Comparison of ENCODE assay signal across 8 mouse cellular contexts in genomic region chr17:44734501-44735222, GRCm38 (mm10). TPM values are rescaled to one million over a fixed set of nuclear protein-coding genes. Genes with fewer than 3 reads are reported as not detected.
DNase-seq lines count a peak whose midpoint lies in the region; ATAC-seq and TF ChIP-seq lines count a peak whose summit lies in the region.

No protein-coding gene starts in this region.

- H3ac ChIP-seq in myocyte (ENCODE audit: control insufficient read depth, insufficient read length): peak overlapping the region; percentile 88

- DNase-seq in spleen, adult 12 weeks (ENCODE audit: low spot score): peak; percentile 10
- no peak for DNase-seq in spleen, postnatal 36 days (ENCODE audit: low spot score in 2 of 2)
- DNase-seq in embryo, embryonic 10.5 days (ENCODE audit: low spot score): peak; percentile 67
- peak; percentile 96 for DNase-seq in heart, adult 11 months
- peak; percentile 61 for DNase-seq in liver, embryonic 11.5 days (ENCODE audit: low spot score)
- DNase-seq in testis, postnatal 10 days (ENCODE audit: low spot score): peak; percentile 49

- TF ChIP-seq POLR2A in myocyte (IDR thresholded peaks at IDR 0.05; ENCODE audit: insufficient read length, low read depth): peak; percentile 67

- H3K4me3 ChIP-seq in intestine, embryonic 16.5 days (ENCODE audit: low read length): peak overlapping the region; percentile 71
- peak overlapping the region; percentile 63 for H3K4me3 ChIP-seq in liver, embryonic 11.5 days (ENCODE audit: low read depth, low read length)
- peak overlapping the region; percentile 98 for H3K4me3 ChIP-seq in myocyte

- peaks cover 81% of the 10 kb centered on the region for H3K79me2 ChIP-seq in myocyte (ENCODE audit: control insufficient read depth, insufficient read depth)

- peak overlapping the region; percentile 71 for H3K9ac ChIP-seq in intestine, embryonic 16.5 days (ENCODE audit: low read depth, low read length)
- no peak overlapping the region for H3K9ac ChIP-seq in liver, embryonic 11.5 days (ENCODE audit: low read depth, low read length)

- H3K9me3 ChIP-seq in intestine, embryonic 16.5 days (ENCODE audit: control insufficient read depth, low read length): no peaks in the 10 kb centered on the region
- no peaks in the 10 kb centered on the region for H3K9me3 ChIP-seq in liver, embryonic 11.5 days (ENCODE audit: control insufficient read depth, low read length)

- peaks cover 20% of the 10 kb centered on the region for H3K4me1 ChIP-seq in intestine, embryonic 16.5 days (ENCODE audit: control insufficient read depth, insufficient read depth, low read length)
- H3K4me1 ChIP-seq in liver, embryonic 11.5 days (replicated peaks; ENCODE audit: control insufficient read depth, insufficient read depth, low read length): peaks cover 8% of the 10 kb centered on the region; the same call in 1 of the 2 replicates

- ATAC-seq in intestine, embryonic 16.5 days: peak; percentile 26; the same call in 1 of the 2 replicates
- ATAC-seq in liver, embryonic 11.5 days (replicated peaks; ENCODE audit: low FRiP score): no peak

- WGBS in intestine, embryonic 16.5 days: under 1% methylated on average over 48 of the region's 48 CpGs
- WGBS in liver, embryonic 11.5 days: under 1% methylated on average over 48 of the region's 48 CpGs

- H3K36me3 ChIP-seq in intestine, embryonic 16.5 days (ENCODE audit: control insufficient read depth, insufficient read depth, low read length): no peaks in the 10 kb centered on the region
- H3K36me3 ChIP-seq in liver, embryonic 11.5 days (ENCODE audit: control insufficient read depth, insufficient read depth, low read length): no peaks in the 10 kb centered on the region
- H3K36me3 ChIP-seq in myocyte (ENCODE audit: control insufficient read depth, insufficient read depth): no peaks in the 10 kb centered on the region

- peaks cover 50% of the 10 kb centered on the region for H3K27me3 ChIP-seq in intestine, embryonic 16.5 days (replicated peaks; ENCODE audit: control insufficient read depth, insufficient read depth, low read length)
- peaks cover 74% of the 10 kb centered on the region for H3K27me3 ChIP-seq in liver, embryonic 11.5 days (replicated peaks; ENCODE audit: control insufficient read depth, insufficient read depth, low read length)
- no peaks in the 10 kb centered on the region for H3K27me3 ChIP-seq in myocyte (ENCODE audit: control insufficient read depth, insufficient read depth, insufficient read length)

- peak overlapping the region; percentile 95 for H3K4me2 ChIP-seq in intestine, embryonic 16.5 days (ENCODE audit: low read depth, low read length)
- peak overlapping the region; percentile 88 for H3K4me2 ChIP-seq in liver, embryonic 11.5 days
- H3K4me2 ChIP-seq in myocyte (ENCODE audit: low read depth): peak overlapping the region; percentile 84

- H3K27ac ChIP-seq in intestine, embryonic 16.5 days (ENCODE audit: low read length): no peak overlapping the region
- no peak overlapping the region for H3K27ac ChIP-seq in liver, embryonic 11.5 days (ENCODE audit: low read depth, low read length)

TF ChIP-seq in myocyte, 11 proteins besides CTCF, POLR2A, EP300 and RAD21:
- TF ChIP-seq MYOG (IDR thresholded peaks at IDR 0.05; ENCODE audit: control insufficient read depth in 1 of 3, insufficient read depth in 1 of 3, insufficient read length in 2 of 3, low read depth in 2 of 3) (peak in 1 of 3 experiments; percentile 14), E2F4 (IDR thresholded peaks at IDR 0.05; ENCODE audit: insufficient read depth) (no peak), MYOD1 (IDR thresholded peaks at IDR 0.05; ENCODE audit: control insufficient read depth in 1 of 3, insufficient read length in 2 of 3, low read depth in 2 of 3) (peak in 1 of 3 experiments; percentile 3), POLR2AphosphoS2 (IDR thresholded peaks at IDR 0.05; ENCODE audit: insufficient read length, low read depth) (peak; percentile 71), MAX (IDR thresholded peaks at IDR 0.05; ENCODE audit: low read depth) (no peak), SRF (IDR thresholded peaks at IDR 0.05; ENCODE audit: control insufficient read depth, insufficient read length, low read depth) (no peak)

RNA-seq across cellular contexts. Expression of gene Supt3, which starts 42.3 kb away (rescaled TPM):
- polyA plus RNA-seq in intestine, embryonic 16.5 days (2015; fragmentation: Nextera tagmentation; extraction: Ambion mirVana): 15.7 TPM in 2 replicates
- 15.6 and 17.7 TPM in 2 replicates for polyA plus RNA-seq in liver, embryonic 11.5 days (2014; fragmentation: Nextera tagmentation; extraction: Ambion mirVana)
- 30.9 TPM for polyA plus RNA-seq in myocyte (2012; fragmentation: generic; extraction: Trizol)

Comparison
In these comparisons a context has a peak if more than half of its experiments do, and no peak if none do; other contexts are left out.
1. DNase-seq: peak in spleen, adult 12 weeks (single experiment), embryo, embryonic 10.5 days (single experiment), heart, adult 11 months (single experiment), liver, embryonic 11.5 days (single experiment) and testis, postnatal 10 days (single experiment); none in spleen, postnatal 36 days (0 of 2).
2. Peak in every context shown above with its lines, with median percentiles within 50 percentile points of each other: H3K4me2 ChIP-seq and H3K4me3 ChIP-seq.